Mouse (Mus musculus): ENCODE data around the gene Gab2.

- TF ChIP-seq CTCF (IDR thresholded peaks at IDR 0.05; ENCODE audit: borderline replicate concordance, control insufficient read depth, extremely low read depth, insufficient read depth, low read length, poor library complexity): no peak
- no peak for TF ChIP-seq POLR2A (IDR thresholded peaks at IDR 0.05; ENCODE audit: control insufficient read depth, extremely low read depth, insufficient read depth, low read length, poor library complexity)
These were observed 223.1 kb downstream of the Gab2 start for GRCm38 (mm10) chr7:97304471-97304870.
